14 mouse cellular contexts compared by ENCODE assay signal in the genomic region with DNA sequence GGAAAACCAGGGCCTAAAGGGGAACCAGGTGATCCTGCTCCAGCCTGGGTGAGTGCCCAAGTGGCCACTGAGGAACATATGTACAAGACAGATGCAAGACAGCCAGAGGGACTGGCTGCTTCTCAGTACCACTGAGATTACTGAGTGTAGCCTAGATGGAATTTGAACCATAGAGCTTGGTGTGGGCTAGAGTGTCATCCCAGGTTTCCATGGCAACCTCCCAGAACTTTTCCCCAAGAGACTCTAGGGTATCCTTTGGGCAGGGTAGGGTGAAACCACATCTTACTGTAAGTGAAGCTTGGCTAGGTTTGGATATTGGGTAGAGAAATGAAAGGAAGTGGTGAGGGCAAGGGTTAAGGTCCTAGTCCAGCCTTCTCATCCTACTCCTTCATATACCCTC. TPM values are rescaled to one million over a fixed set of nuclear protein-coding genes. Genes with fewer than 3 reads are reported as not detected.
"Had no signal": no experiment of that assay in that cellular context is flagged by ENCODE, and none has a peak within 500 bp of the region (broad histone marks: within the 10 kb centered on the region; RNA-seq: fewer than 3 reads in every experiment).

No protein-coding gene starts in this region.

- H3K4me3 ChIP-seq: limb, embryonic 13.5 days; neural tube, embryonic 13.5 days; stomach, embryonic 15.5 days had no signal

- DNase-seq: kidney, adult 18-20 months; kidney, postnatal 14 days; left cerebral cortex, postnatal 4 days; lung, adult 2 months; lung, postnatal 36 days; midbrain, embryonic 14.5 days; right cerebral cortex, postnatal 14 days; thymus, postnatal 4 days had no signal

- H3K9me3 ChIP-seq: limb, embryonic 13.5 days; neural tube, embryonic 13.5 days; stomach, embryonic 15.5 days had no signal

- H3K36me3 ChIP-seq: neural tube, embryonic 13.5 days had no signal

- H3K27ac ChIP-seq: limb, embryonic 13.5 days; liver, embryonic 14.5 days; neural tube, embryonic 13.5 days; stomach, embryonic 15.5 days had no signal

- H3K4me2 ChIP-seq: limb, embryonic 13.5 days; neural tube, embryonic 13.5 days; stomach, embryonic 15.5 days had no signal

- ATAC-seq: lung, postnatal 0 days had no signal

- H3K9ac ChIP-seq: limb, embryonic 13.5 days; liver, embryonic 14.5 days; neural tube, embryonic 13.5 days; stomach, embryonic 15.5 days had no signal

- H3K27me3 ChIP-seq: neural tube, embryonic 13.5 days; stomach, embryonic 15.5 days had no signal

- H3K4me1 ChIP-seq: stomach, embryonic 15.5 days had no signal

RNA-seq across cellular contexts. Expression of a gene that starts 13.3 kb away (rescaled TPM):
- total RNA-seq: monocyte, adult 5-6 weeks had no signal
